Comparison of ENCODE assay signal across 30 mouse cellular contexts in the genomic region with DNA sequence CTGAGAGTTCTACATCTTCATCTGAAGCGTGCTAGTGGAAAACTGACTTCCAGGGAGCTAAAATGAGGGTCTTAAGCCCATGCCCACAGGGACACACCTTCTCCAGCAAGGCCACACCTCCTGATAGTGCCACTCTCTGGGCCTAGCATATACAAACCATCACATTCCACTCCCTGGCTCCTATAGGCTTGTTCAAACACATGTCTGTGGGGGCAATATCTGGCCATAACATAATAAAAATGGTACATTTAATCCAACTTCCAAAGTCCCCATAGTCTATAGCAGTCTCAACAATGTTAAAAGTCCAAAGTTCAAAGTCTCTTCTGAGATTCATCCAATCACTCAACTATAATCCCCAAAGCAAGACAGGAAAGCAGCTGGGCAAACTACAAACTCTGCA. TPM values are rescaled to one million over a fixed set of nuclear protein-coding genes. Genes with fewer than 3 reads are reported as not detected.
"Had no signal": no experiment of that assay in that cellular context is flagged by ENCODE, and none has a peak within 500 bp of the region (broad histone marks: within the 10 kb centered on the region; RNA-seq: fewer than 3 reads in every experiment).

No protein-coding gene starts in this region.

- H3K27ac ChIP-seq: heart, adult 2 months; heart, embryonic 13.5 days; heart, embryonic 15.5 days; hindbrain, embryonic 10.5 days; hindbrain, embryonic 12.5 days; hindbrain, embryonic 14.5 days; kidney, embryonic 15.5 days; kidney, postnatal 0 days; left cerebral cortex, adult 2 months; limb, embryonic 10.5 days; limb, embryonic 12.5 days; liver, embryonic 15.5 days had no signal

- H3K27me3 ChIP-seq: heart, embryonic 13.5 days; heart, embryonic 15.5 days; hindbrain, embryonic 12.5 days; kidney, embryonic 15.5 days; limb, embryonic 12.5 days; liver, embryonic 13.5 days; liver, embryonic 15.5 days had no signal

- H3K9me3 ChIP-seq: heart, embryonic 13.5 days; heart, embryonic 15.5 days; hindbrain, embryonic 10.5 days; hindbrain, embryonic 12.5 days; kidney, embryonic 15.5 days; limb, embryonic 10.5 days; limb, embryonic 12.5 days; liver, embryonic 13.5 days; liver, embryonic 15.5 days had no signal

- H3K4me3 ChIP-seq: heart, adult 2 months; heart, embryonic 13.5 days; heart, embryonic 15.5 days; hindbrain, embryonic 10.5 days; hindbrain, embryonic 12.5 days; kidney, embryonic 15.5 days; left cerebral cortex, adult 2 months; limb, embryonic 10.5 days; limb, embryonic 12.5 days; liver, embryonic 13.5 days; liver, embryonic 15.5 days had no signal

- H3K9ac ChIP-seq: heart, embryonic 13.5 days; heart, embryonic 15.5 days; hindbrain, embryonic 12.5 days; hindbrain, embryonic 14.5 days; kidney, embryonic 15.5 days; limb, embryonic 12.5 days; liver, embryonic 13.5 days; liver, embryonic 15.5 days had no signal

- ATAC-seq: hindbrain, embryonic 16.5 days; inflammation-experienced regulatory T-cells, adult 6 months had no signal

- H3K4me2 ChIP-seq: heart, embryonic 11.5 days; heart, embryonic 13.5 days; heart, embryonic 15.5 days; hindbrain, embryonic 12.5 days; hindbrain, embryonic 14.5 days; kidney, embryonic 15.5 days; limb, embryonic 12.5 days; liver, embryonic 11.5 days; liver, embryonic 13.5 days; liver, embryonic 15.5 days had no signal

- DNase-seq: gastrocnemius, postnatal 10 days; gastrocnemius, postnatal 25 days; heart, adult 2 months; heart, postnatal 14 days; heart, postnatal 36 days; kidney, adult 11 months; kidney, adult 2 months; kidney, adult 9 months; kidney, postnatal 14 days; kidney, postnatal 36 days; layer of hippocampus, adult 9-11 months; liver; liver, embryonic 13.5 days had no signal

- H3K4me1 ChIP-seq: hindbrain, embryonic 12.5 days had no signal

RNA-seq across cellular contexts. Expression of a gene that starts 14.3 kb away (rescaled TPM):
- total RNA-seq: gastrocnemius, adult 18-20 months had no signal

RNA-seq across cellular contexts. Expression of a gene that starts 36.0 kb away (rescaled TPM):
- total RNA-seq: gastrocnemius, adult 18-20 months; gastrocnemius, postnatal 25 days; granulocyte monocyte progenitor cell, adult 5-6 weeks; heart, adult 2 months; heart, postnatal 14 days; heart, postnatal 36 days had no signal
- polyA plus RNA-seq: heart, adult 2 months; inflammation-experienced regulatory T-cells, adult 6 months; kidney, adult 2 months; kidney, postnatal 0 days; limb, embryonic 10.5 days; liver, embryonic 11.5 days; liver, embryonic 13.5 days; liver, embryonic 15.5 days had no signal
